Mouse (Mus musculus) small intestine, adult 2 months (tissue): ENCODE data around the gene Psmd13.

Experiments used
- CTCF ChIP-seq: fragments of 200-500 bp; IDR thresholded peaks from 2 replicates; pipeline ENCODE4 v1.5.1; 2012; ENCODE audit warnings: low read depth, mild to moderate bottlenecking, control low read depth, inconsistent platforms, low read length, moderate library complexity, mixed read lengths; ENCODE audit not compliant: insufficient replicate concordance, insufficient read length; ENCODE audit errors: extremely low read depth
- POLR2A ChIP-seq: fragments of 200-500 bp; IDR thresholded peaks from 2 replicates; pipeline ENCODE4 v1.6.1; 2012; ENCODE audit warnings: low read depth, mild to moderate bottlenecking, control low read depth, inconsistent platforms, low read length, moderate library complexity

GRCm38 (mm10) chr7:140941222-140942051 is 59.7 kb downstream of the Psmd13 start, which contains the start of gene Pgghg:
- TF ChIP-seq CTCF = peak; percentile 95
- TF ChIP-seq POLR2A = peak; percentile 39
